Mouse (Mus musculus) gastrocnemius, postnatal 10 days (tissue): ENCODE measurements at regions not wholly inside any gene's neighbourhood (a gene's known extent, or its start where the extent isn't known, plus 50 kb on each side); places are given as distances from the start of the nearest gene placed in this dataset.

Source experiments
- DNase-seq: peaks from one replicate; pipeline ENCODE4 v3.0.0; 2021; ENCODE audit warnings: mixed read lengths

DNA sequence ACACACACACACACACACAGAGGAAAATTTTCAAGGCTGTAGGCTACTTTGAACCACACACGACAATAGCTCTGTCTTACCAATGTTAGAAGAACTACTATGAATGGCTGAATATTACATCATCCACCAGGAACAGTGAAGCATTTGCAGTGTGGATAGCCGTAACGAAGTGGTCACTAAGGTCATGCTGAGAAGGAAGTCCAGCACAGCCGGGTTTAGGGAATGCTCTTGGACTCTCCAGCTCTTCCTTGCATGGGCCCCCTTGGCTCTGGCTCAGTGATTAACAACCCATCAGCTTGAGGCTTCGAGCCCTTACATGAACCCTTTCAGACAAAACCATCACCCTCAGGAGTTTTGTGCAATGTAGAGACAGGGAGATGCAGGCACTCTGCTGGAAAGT lies 245.3 kb downstream of the Adamts20 start:
- DNase-seq, result no peak

DNA sequence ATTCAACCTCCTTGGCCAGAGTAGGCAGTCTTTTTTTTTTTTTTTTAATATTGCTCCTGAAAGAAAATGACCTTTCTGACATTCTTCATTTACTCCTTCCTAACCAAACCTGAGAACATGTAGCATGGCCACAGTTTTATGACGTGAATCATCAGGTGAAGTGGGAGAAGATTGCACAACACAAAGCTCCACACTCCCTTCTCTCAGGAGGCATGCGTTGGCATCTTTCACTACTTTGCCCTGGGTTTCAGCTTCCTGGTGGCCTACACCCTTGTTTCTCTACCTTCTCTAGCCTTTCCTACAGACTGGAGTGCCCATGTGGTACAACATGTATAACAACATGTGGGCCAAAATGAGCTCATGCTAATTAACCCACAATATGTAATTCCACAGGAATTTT lies 248.5 kb downstream of the Adamts20 start:
- no peak for DNase-seq

- no peak for DNase-seq
These were observed 250.8 kb downstream of the Adamts20 start for GRCm38 (mm10) chr15:94214440-94214839.

- DNase-seq, result no peak
These were observed 251.8 kb downstream of the Adamts20 start for GRCm38 (mm10) chr15:94213393-94213792.

DNA sequence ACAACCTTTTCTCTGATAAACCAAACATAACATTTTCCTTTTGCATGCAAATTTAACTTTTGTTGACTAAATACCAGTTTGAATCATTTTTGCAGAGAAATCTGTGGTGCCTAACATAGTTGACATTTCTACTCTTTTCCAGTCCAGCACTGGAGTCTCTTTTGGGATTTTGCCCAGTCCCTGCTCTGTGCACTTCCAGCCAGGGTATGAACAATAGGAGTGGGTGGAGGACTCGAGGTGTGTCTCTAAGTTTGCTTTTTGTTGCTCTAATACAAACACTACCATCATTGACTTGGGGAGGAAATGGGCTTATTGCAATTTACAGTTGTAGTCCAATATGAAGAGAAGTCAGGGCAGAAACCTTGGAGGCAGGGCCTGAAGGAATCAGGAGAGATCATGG lies 256.7 kb downstream of the Adamts20 start:
- no peak for DNase-seq

DNA sequence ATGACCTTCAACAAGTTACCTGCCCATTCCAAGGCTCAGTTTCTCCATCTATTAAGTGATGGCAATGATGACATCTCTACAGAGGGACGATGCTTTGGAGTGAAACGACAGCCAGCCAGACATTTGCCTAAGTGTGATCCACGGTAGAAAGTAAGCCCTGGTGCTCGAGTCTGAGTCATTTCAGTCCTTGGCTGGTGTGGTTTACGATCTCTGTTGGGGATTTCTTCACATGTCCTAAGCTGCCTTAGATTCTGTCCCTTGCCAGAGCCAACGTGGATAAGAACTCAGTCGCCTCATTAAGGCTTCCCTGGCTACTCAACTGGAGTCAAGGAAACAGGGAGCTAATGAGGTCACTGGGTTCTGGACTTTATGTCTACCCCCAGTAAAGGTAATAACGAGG lies 258.8 kb downstream of the Adamts20 start:
- no peak for DNase-seq

GRCm38 (mm10) chr15:94205309-94205893 lies 259.8 kb downstream of the Adamts20 start:
- no peak for DNase-seq

DNA sequence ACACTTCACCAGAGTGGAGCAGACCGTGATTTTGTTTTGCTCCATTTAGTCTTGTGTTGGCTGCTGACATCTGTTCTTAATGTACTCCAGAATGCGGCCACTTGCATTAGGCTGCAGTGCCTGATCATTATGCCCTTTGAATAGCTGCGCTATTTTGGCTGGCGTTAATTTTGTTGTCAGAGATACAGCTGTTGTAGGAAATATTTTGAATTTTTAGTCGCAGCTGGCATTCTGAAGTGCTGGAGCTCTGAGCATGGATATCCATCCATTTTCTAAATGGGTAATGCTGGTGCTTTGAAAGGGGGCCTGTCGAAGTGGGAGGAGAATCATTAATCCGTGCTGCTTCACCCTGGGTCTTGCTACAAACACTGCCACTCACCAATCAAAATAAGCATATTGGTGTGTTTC lies 275.1 kb downstream of the Adamts20 start:
- DNase-seq, result no peak

DNA sequence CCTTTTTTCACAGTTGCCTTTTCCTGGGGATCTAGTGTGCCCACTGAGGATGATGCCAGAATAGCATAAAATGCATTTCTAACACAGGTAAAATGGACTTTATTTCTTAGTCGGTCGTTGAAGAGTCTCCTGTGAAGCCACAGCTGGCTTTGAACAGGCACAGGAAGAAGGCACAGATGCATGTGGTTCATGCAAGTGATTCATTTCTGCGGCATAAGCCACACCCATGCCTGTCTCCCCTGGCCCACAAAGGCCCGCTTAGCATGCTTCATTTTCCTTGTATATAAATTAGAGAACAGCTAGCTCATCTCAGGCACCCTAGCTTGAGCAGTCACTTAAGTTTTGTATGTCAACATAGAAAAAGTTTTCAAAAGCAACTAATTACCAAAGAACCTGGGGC lies 277.6 kb downstream of the Adamts20 start:
- no peak for DNase-seq

DNA sequence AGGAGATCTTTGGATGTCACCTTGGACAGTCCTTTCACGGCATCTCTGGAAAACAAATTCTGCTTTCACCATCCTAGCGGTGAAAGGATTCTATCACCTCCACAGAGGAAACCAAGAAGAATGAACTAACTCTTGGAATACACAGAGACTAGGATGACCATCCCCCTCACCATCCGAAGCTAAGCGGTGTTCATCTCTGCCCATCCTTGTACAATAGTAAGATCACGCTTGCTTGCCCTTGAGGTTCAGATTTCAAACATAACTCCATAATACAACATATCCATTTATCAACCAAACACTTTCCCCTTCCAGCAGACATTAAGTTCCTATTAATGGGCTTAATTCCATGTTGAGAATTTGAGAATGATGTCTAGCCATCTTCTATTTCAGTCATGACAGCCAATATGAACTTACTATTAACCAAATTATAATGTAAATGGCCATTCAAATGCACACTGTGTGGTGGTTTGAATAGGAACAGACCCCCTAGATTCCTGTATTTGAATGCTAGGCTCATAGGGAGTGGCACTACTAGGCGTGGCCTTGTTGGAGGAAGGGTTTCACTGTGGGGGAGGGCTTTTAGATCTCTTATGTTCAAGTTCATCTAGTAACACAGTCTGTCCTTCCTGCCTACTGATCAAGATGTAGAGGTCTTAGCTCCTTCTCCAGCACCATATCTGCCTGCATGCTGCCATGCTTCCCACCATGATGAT lies 281.4 kb downstream of the Adamts20 start:
- DNase-seq, result no peak

DNA sequence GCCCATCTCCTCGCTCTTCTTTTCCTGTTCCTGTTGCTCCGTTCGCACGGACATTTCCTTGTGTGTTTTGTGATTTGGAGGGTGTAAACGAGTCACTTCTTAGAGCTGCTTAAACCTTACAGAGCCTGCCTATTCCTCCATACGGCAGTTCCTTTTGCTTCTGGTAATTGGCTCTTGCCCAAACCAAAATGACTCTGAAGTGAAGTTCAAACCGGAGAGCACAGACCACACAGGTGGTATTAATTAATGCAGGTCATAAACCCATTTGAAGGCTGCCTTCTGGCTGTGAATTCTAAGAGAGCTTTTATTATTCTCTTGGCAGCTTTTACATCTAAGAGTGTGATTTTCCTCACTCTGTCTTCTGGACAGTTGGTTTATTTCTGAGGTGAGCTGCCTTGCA lies 291.1 kb downstream of the Adamts20 start:
- no peak for DNase-seq

- no peak for DNase-seq
These were observed 304.4 kb downstream of the Adamts20 start for GRCm38 (mm10) chr15:94160806-94161205.

DNA sequence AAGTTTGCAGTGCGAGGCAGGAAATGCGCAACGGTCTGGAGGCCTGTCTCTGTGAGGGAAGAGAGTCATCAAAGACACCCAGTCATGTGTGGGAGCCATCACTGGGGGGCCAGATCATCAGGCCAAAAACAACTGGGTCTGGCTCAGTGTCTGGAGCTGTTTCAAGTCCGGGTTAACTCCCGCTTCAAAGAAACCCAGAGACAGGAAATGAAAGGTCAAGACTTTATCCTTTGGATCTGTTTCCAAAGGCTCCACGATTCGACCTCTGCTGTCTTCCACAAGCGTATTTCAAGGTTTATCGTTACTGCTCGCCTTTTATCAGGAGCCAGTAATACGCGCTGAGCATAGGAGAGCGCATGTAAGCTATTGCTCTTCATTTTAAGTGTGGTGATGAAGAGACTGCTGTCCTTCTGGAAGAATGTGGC lies 325.7 kb downstream of the Adamts20 start:
- DNase-seq, result peak; percentile 4

DNA sequence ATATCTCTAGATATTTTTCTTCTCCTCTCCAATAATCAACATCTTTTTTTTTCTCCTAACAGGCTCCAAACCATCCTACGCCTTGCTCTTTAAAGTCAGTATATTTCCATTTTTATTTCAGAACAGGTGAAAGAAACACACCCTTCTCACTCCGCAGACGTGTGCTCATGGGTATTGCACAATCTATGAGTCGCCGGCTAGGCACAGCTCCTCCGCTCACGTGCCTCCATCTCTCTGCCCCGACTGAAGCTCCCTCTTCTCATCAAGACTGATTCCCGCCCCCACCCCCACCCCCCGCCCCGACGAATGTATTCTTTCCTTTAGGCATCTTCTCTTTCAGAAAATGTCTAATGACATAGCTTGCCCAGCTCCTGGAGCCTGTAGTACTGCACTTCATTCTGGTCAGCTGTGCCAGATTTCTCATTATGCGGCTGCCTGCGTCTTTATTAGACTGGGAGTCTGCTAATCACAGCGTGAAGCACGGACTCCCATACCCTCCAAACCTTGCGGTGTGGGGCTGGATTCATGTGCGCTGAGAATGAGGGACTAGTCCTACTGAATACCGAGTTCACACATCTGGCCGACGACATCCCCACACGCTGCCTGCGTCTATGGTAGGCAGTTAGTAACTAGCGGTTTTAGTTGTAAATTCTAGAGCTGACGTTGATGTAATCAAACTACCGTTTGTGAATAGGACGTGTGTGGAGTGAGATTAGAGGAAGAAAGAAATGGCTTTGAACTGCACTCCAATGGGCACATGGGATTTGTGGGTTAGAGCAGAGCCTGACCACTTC lies 327.9 kb downstream of the Adamts20 start:
- DNase-seq, result no peak

DNA sequence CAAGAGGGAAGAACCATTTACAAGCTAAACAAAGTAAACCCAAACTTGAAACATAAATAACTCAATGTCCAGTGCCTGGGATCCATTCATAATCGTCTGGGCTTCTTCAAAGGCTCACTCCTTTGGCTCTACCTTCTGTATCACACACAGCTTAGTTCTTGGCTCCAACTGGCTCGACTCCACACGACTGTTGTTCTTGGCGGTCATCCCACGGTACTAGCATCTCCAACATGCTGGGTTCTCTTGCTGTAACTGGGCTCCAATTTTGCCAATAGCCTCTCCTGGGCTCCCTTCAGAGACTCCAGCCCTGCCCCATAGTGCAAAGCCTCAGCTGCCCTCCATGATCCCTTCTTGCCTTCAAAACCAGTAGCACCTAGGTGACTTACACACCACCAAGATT lies 352.4 kb downstream of the Adamts20 start:
- DNase-seq, result no peak

GRCm38 (mm10) chr15:94107186-94107716 lies 358.0 kb downstream of the Adamts20 start:
- no peak for DNase-seq

DNA sequence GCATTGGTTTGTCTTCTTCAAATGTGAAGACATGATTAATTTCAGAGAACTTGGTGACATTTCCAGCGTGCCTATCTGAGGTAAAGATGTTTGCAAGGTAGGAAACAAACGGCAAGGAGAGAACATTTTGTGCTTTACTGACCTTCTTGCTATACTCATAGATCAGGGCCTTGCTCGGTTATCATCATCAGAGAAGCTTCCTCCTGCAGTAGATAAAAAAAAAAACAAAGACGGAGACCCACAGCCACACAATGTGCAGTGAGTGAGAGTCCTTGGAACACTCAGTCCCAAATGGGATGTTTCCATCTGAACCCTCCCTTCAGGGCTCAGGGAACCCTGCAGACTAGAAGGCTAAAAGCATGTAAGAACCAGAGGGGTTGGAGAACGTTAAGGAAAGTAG lies 374.6 kb downstream of the Adamts20 start:
- DNase-seq, result no peak

GRCm38 (mm10) chr15:94089856-94090255 lies 375.4 kb downstream of the Adamts20 start:
- no peak for DNase-seq

DNA sequence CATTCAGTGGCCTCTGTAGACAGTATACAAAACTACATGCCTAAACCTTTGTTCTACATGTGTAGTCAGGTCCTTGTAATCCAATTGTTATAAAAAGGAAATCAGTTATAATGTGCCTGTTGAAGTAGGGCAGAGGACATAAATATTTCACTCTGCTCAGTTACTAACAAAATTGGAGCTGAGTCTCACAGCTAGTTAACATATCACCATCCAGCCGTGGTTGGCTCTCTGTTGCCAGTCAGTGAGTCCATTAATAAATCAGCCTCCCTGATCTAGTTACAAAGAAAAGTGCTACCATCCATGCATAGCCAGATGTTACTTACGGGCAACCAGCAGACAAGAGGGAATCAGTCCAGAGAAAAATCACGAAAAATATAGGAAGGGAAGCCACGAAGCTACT lies 382.8 kb downstream of the Adamts20 start:
- no peak for DNase-seq

GRCm38 (mm10) chr15:94077056-94077455 lies 388.2 kb downstream of the Adamts20 start:
- no peak for DNase-seq

- no peak for DNase-seq
These were observed 390.9 kb downstream of the Adamts20 start for GRCm38 (mm10) chr15:94074161-94074950.

- no peak for DNase-seq
These were observed 397.5 kb downstream of the Adamts20 start for GRCm38 (mm10) chr15:94067721-94068120.
